Mouse (Mus musculus): ENCODE data around the gene Il18. TPM values are rescaled to one million over a fixed set of nuclear protein-coding genes. Genes with fewer than 3 reads are reported as not detected.

Gene Il18
- polyA plus RNA-seq, 1 experiment from 2014 or later, result 0.50 TPM

GRCm38 (mm10) chr9:50561918-50562360, 7.3 kb downstream of the Il18 start:
- H3K4me1 ChIP-seq, result no peaks in the 10 kb centered on the region
- no peaks in the 10 kb centered on the region for H3K36me3 ChIP-seq
- H3K4me3 ChIP-seq, result no peak overlapping the region
- 87% methylated on average over 2 of the region's 2 CpGs for WGBS
- no peaks in the 10 kb centered on the region for H3K27me3 ChIP-seq (ENCODE audit: low read depth, poor library complexity, severe bottlenecking)
- no peaks in the 10 kb centered on the region for H3K9me3 ChIP-seq (replicated peaks)
- no peak overlapping the region for H3K27ac ChIP-seq
- no peak for DNase-seq (ENCODE audit: low spot score)

GRCm38 (mm10) chr9:50565173-50565572, 10.5 kb downstream of the Il18 start:
- 86% methylated on average over 7 of the region's 7 CpGs for WGBS
- no peak for DNase-seq (ENCODE audit: low spot score)
- no peaks in the 10 kb centered on the region for H3K27me3 ChIP-seq (ENCODE audit: low read depth, poor library complexity, severe bottlenecking)
- no peak overlapping the region for H3K27ac ChIP-seq
- H3K4me3 ChIP-seq, result no peak overlapping the region
- H3K9me3 ChIP-seq (replicated peaks), result no peaks in the 10 kb centered on the region
- H3K36me3 ChIP-seq, result no peaks in the 10 kb centered on the region
- no peaks in the 10 kb centered on the region for H3K4me1 ChIP-seq

GRCm38 (mm10) chr9:50565940-50566339, 11.3 kb downstream of the Il18 start:
- no peak overlapping the region for H3K4me3 ChIP-seq
- no peak for DNase-seq (ENCODE audit: low spot score)
- H3K9me3 ChIP-seq (replicated peaks), result no peaks in the 10 kb centered on the region
- no peaks in the 10 kb centered on the region for H3K27me3 ChIP-seq (ENCODE audit: low read depth, poor library complexity, severe bottlenecking)
- 85% methylated on average over 4 of the region's 4 CpGs for WGBS
- no peak overlapping the region for H3K27ac ChIP-seq
- H3K36me3 ChIP-seq, result no peaks in the 10 kb centered on the region
- H3K4me1 ChIP-seq, result no peaks in the 10 kb centered on the region

GRCm38 (mm10) chr9:50567372-50567771, 12.7 kb downstream of the Il18 start:
- no peak overlapping the region for H3K27ac ChIP-seq
- H3K4me3 ChIP-seq, result no peak overlapping the region
- WGBS, result 92% methylated on average over 4 of the region's 4 CpGs
- no peaks in the 10 kb centered on the region for H3K9me3 ChIP-seq (replicated peaks)
- no peak for DNase-seq (ENCODE audit: low spot score)
- H3K36me3 ChIP-seq, result no peaks in the 10 kb centered on the region
- no peaks in the 10 kb centered on the region for H3K27me3 ChIP-seq (ENCODE audit: low read depth, poor library complexity, severe bottlenecking)
- H3K4me1 ChIP-seq, result no peaks in the 10 kb centered on the region

DNA sequence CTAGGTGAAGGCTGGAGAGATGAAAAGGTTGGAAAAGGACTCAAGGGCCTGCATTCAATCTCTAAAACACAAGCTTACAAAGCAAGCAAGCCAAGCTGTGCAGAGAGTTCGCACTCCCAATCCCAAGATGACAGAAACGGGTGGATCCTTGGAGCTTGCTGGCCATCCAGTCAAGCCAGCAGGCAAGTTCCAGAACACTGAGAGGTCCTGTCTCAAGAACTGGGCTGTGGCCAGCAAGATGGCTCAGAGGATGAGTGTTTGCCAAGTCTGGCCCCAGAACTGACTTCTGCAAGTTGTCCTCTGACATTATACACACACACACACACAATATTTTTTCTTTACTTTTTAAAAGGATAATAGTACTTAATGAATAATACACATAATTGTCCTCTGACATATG, 13.3 kb downstream of the Il18 start:
- Histone ChIP-seq H3K4me1 (no peaks in the 10 kb centered on the region), H3K36me3 (no peaks in the 10 kb centered on the region)
- WGBS, result 87% methylated on average over 2 of the region's 2 CpGs

DNA sequence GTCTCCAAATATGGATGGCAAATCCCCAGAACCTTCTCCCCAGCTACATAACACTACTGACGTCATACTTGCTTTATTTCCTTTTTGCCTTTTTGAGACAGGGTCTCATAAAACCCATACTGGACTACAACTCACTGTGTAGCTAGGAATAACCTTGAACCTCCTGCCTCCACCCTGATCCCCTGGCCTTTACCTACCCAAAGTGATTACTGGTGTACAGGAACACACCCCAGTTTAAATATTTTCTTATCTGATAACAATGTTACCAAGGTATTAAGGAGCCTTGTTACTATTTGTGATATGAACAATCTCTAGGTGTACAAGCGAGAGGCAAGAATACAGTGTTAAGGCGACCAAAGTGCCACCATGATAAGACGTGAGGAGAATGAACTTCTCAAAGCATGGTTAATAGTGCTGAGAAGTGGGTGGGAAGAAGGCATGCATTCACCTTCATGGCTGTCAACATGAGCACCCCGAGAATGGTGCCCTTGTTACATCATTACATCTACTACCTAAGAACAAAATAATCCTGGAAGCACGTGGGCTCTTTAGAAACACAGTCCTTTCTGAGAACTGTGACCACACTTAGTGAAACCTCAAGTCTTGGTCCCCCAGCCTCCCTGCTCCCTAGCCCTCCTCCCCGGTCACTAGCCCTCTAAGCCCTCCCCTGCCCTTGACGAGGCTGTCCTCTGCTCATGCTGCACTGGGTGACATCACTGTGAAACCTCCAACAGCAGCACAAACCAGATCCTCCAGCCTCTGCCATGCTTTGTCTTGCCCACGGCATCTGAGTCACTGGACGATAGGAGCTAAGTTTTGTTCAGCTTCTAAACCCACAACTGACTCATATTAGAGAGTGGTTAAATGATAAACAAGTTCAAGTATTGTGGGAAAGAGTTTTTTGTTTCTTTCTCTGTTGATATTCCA, 15.2 kb downstream of the Il18 start:
- no peaks in the 10 kb centered on the region for H3K27me3 ChIP-seq (ENCODE audit: low read depth, poor library complexity, severe bottlenecking)
- H3K36me3 ChIP-seq, result no peaks in the 10 kb centered on the region
- H3K4me1 ChIP-seq, result peaks cover 10% of the 10 kb centered on the region; the same call in 1 of the 2 replicates
- H3K9me3 ChIP-seq (replicated peaks), result no peaks in the 10 kb centered on the region
- no peak overlapping the region for H3K4me3 ChIP-seq
- DNase-seq (ENCODE audit: low spot score), result no peak
- WGBS, result 81% methylated on average over 10 of the region's 10 CpGs
- no peak overlapping the region for H3K27ac ChIP-seq

More for the DNA sequence above, 13.3 kb downstream of the Il18 start:
- no peaks in the 10 kb centered on the region for H3K9me3 ChIP-seq (replicated peaks)
- H3K27ac ChIP-seq, result no peak overlapping the region
- DNase-seq (ENCODE audit: low spot score), result no peak
- no peak overlapping the region for H3K4me3 ChIP-seq
- no peaks in the 10 kb centered on the region for H3K27me3 ChIP-seq (ENCODE audit: low read depth, poor library complexity, severe bottlenecking)

GRCm38 (mm10) chr9:50580370-50580769, 25.7 kb downstream of the Il18 start:
- Histone ChIP-seq H3K4me1 (no peaks in the 10 kb centered on the region), H3K36me3 (no peaks in the 10 kb centered on the region), H3K27ac (no peak overlapping the region), H3K4me3 (no peak overlapping the region), H3K9me3 (replicated peaks) (no peaks in the 10 kb centered on the region), H3K27me3 (ENCODE audit: low read depth, poor library complexity, severe bottlenecking) (no peaks in the 10 kb centered on the region)
- WGBS, result 31% methylated on average over 4 of the region's 4 CpGs
- DNase-seq (ENCODE audit: low spot score), result peak; percentile 16

GRCm38 (mm10) chr9:50585145-50585818, 30.7 kb downstream of the Il18 start:
- DNase-seq (ENCODE audit: low spot score), result no peak
- Histone ChIP-seq H3K4me3 (no peak overlapping the region), H3K36me3 (no peaks in the 10 kb centered on the region), H3K27me3 (ENCODE audit: low read depth, poor library complexity, severe bottlenecking) (no peaks in the 10 kb centered on the region), H3K9me3 (replicated peaks) (no peaks in the 10 kb centered on the region), H3K27ac (no peak overlapping the region), H3K4me1 (no peaks in the 10 kb centered on the region)
- WGBS, result 82% methylated on average over 6 of the region's 6 CpGs

DNA sequence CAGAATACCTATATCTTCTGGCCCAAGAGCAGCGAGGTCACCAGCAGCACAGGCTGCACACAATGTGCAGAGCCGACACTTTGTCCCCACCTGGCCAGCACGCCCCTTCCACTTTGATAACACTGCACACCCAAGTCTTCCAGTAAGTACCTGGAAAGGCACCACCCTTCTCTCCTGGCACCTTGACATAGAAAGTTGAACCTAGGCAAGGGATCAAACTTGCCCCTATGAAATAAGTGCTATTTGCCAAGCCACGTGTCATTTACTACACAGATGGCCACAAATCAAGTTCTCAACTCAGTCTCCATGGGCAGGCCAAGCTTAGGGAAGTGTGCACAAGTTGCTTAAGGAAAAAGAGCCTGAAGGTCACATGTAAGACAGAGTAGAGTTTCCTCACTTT, 32.3 kb downstream of the Il18 start:
- 83% methylated on average over 4 of the region's 4 CpGs for WGBS

GRCm38 (mm10) chr9:50590856-50591518, 36.4 kb downstream of the Il18 start:
- DNase-seq (ENCODE audit: low spot score), result no peak
- H3K27me3 ChIP-seq (ENCODE audit: low read depth, poor library complexity, severe bottlenecking), result no peaks in the 10 kb centered on the region
- H3K4me1 ChIP-seq, result no peaks in the 10 kb centered on the region
- 82% methylated on average over 10 of the region's 10 CpGs for WGBS
- H3K4me3 ChIP-seq, result no peak overlapping the region
- peaks cover 14% of the 10 kb centered on the region for H3K36me3 ChIP-seq
- H3K9me3 ChIP-seq (replicated peaks), result no peaks in the 10 kb centered on the region
- H3K27ac ChIP-seq, result no peak overlapping the region

More for the DNA sequence above, 32.3 kb downstream of the Il18 start:
- Histone ChIP-seq H3K4me3 (no peak overlapping the region), H3K4me1 (no peaks in the 10 kb centered on the region), H3K9me3 (replicated peaks) (no peaks in the 10 kb centered on the region), H3K36me3 (no peaks in the 10 kb centered on the region), H3K27me3 (ENCODE audit: low read depth, poor library complexity, severe bottlenecking) (no peaks in the 10 kb centered on the region), H3K27ac (no peak overlapping the region)
- no peak for DNase-seq (ENCODE audit: low spot score)

- no peaks in the 10 kb centered on the region for H3K9me3 ChIP-seq (replicated peaks)
- peaks cover 32% of the 10 kb centered on the region for H3K36me3 ChIP-seq
- no peak for DNase-seq (ENCODE audit: low spot score)
- no peak overlapping the region for H3K27ac ChIP-seq
- no peaks in the 10 kb centered on the region for H3K4me1 ChIP-seq
- WGBS, result 89% methylated on average over 9 of the region's 9 CpGs
- no peak overlapping the region for H3K4me3 ChIP-seq
- H3K27me3 ChIP-seq (ENCODE audit: low read depth, poor library complexity, severe bottlenecking), result no peaks in the 10 kb centered on the region
Measured at GRCm38 (mm10) chr9:50592955-50593354, 38.3 kb downstream of the Il18 start.

DNA sequence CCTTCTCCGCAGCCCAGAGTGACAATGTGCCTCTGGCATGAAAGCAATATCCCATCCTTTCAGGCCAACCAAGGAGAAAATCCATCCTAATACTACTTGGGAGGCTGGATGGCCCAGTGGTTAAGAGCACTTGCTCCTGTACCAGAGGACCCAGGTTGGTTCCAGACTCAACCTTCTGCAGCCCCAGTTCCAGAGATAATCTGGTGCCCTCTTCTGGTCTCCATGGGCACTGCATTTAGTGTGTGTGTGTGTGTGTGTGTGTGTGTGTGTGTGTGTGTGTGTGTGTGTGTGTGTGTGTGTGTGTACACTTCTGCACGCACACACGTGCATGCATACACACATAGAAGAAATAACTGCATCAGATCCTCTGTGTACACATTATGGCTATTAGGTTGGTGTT, 38.9 kb downstream of the Il18 start:
- Histone ChIP-seq H3K4me3 (no peak overlapping the region), H3K9me3 (replicated peaks) (no peaks in the 10 kb centered on the region), H3K36me3 (peaks cover 38% of the 10 kb centered on the region), H3K27ac (no peak overlapping the region), H3K4me1 (no peaks in the 10 kb centered on the region), H3K27me3 (ENCODE audit: low read depth, poor library complexity, severe bottlenecking) (no peaks in the 10 kb centered on the region)
- WGBS, result 62% methylated on average over 3 of the region's 3 CpGs
- DNase-seq (ENCODE audit: low spot score), result peak; percentile 42
